Mouse (Mus musculus): Measurements from ENCODE around the gene Ascc1.

DNA sequence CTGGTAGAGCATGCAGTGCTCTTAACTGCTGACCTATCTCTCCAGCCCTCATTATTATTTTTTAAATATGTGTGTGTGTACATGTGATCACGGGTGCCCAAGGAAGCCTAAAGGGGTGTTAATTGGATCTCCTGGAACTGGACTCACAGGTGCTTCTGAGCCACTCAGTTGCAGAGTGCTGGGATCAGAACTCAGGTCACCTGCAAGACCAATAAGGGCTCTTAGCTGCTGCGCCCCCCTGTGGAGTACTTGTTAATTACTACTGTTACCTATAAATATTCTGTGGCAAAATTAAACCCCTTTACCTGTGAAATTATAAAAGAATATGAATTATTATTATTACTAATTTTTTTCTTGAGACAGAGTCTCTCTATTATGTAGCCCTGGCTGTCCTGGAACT lies 2.7 kb downstream of the Ascc1 start:
- TF ChIP-seq CTCF (IDR thresholded peaks at IDR 0.05; ENCODE audit: extremely low read depth, insufficient read length, insufficient replicate concordance, low read depth, low read length): peak; percentile 59; the same call in 1 of the 2 replicates
- TF ChIP-seq POLR2A (IDR thresholded peaks at IDR 0.05; ENCODE audit: low read depth, low read length): no peak
